Mouse (Mus musculus) neural tube, embryonic 12.5 days (tissue): ENCODE measurements around the gene Ccdc117. TPM values are rescaled to one million over a fixed set of nuclear protein-coding genes. Genes with fewer than 3 reads are reported as not detected.

ENCODE experiments used
- ATAC-seq: fragments of 200-750 bp; cut with Nextera tagmentation; 2 replicates; pipeline ENCODE4 v1.8.0; 2017; ENCODE audit warnings: low read depth, mild to moderate bottlenecking, moderate TSS enrichment, moderate library complexity; ENCODE audit not compliant: low FRiP score
- H3K27ac ChIP-seq: fragments of 300-500 bp; sonication (generic); 2 replicates; pipeline ENCODE4 v1.5.1; 2016
- H3K27me3 ChIP-seq: fragments of 300-500 bp; sonication (generic); replicated peaks from 2 replicates; pipeline ENCODE4 v1.6.1; 2016; ENCODE audit warnings: mild to moderate bottlenecking
- H3K36me3 ChIP-seq: fragments of 300-500 bp; sonication (generic); 2 replicates; pipeline ENCODE4 v1.6.1; 2016; ENCODE audit warnings: mild to moderate bottlenecking
- H3K4me1 ChIP-seq: fragments of 300-500 bp; sonication (generic); 2 replicates; pipeline ENCODE4 v1.6.1; 2016
- H3K4me2 ChIP-seq: fragments of 300-500 bp; sonication (generic); replicated peaks from 2 replicates; pipeline ENCODE4 v1.6.1; 2016; ENCODE audit warnings: mild to moderate bottlenecking
- H3K4me3 ChIP-seq: fragments of 300-500 bp; sonication (generic); 2 replicates; pipeline ENCODE4 v1.5.1; 2016
- H3K9ac ChIP-seq: fragments of 300-500 bp; sonication (generic); 2 replicates; pipeline ENCODE4 v1.6.1; 2016; ENCODE audit warnings: mild to moderate bottlenecking
- H3K9me3 ChIP-seq: fragments of 300-500 bp; sonication (generic); 2 replicates; pipeline ENCODE4 v1.6.1; 2016; ENCODE audit warnings: mild to moderate bottlenecking
- WGBS: fragments of 180-500 bp; shearing (Covaris S2); methylation state at CpG from one replicate; pipeline ENCODE4 v1.1.7; 2016; 5-methylcytosine and 5-hydroxymethylcytosine counted together
- polyA plus RNA-seq: library from polyadenylated mRNA; unstranded; fragments of >200 nt; fragmentation: Nextera tagmentation; extraction: Ambion mirVana; gene quantifications from 2 replicates; pipeline ENCODE4 v1.2.1, GENCODE M21; 2016

Gene Ccdc117
- 22.3 and 23.5 TPM in 2 replicates for polyA plus RNA-seq

DNA sequence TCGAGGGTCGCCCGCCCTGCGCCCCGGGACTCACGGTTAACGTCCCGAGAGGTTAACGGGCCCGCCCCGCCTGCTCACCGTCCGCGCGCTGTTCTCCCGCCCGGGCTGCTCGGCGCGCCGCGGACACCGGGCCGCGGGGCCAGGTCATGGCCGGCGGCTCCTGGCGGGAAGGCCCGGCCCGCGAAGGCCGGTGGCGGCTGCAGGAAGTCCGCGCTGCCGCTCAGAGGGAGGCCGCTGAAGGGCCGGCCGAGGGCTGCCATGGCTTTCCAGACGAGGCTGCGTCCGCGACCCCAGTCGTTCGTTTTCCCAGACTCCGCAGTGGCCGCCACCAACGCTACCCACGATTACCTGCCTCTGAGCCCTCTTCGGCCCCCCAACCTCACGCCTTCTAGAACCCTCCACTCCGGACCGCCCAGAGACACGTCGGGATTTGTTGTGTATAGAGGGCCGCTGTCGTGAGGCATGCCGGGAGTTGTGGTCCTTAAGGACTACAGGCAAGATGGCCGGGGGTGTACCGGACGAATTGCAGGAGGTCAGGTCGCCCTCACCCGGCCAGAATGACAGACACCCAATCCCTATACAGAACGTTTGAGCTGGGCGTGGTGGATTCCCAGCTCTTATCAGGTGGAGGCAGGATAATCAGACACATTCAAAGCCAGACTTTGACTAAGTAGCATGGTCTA, at the start of gene Ccdc117:
TSS of gene Ccdc117 (minus strand) at position 389 of the 683 bp plus-strand sequence.
- H3K4me2 ChIP-seq: peak within 1 kb of the TSS; percentile 82
- peak; percentile 99 for ATAC-seq
- H3K27ac ChIP-seq: peak within 1 kb of the TSS; percentile 72; the same call in 1 of the 2 replicates
- H3K9ac ChIP-seq: peak within 1 kb of the TSS; percentile 84
- peak within 1 kb of the TSS; percentile 91 for H3K4me3 ChIP-seq
- H3K36me3 ChIP-seq: 0 out of 2 replicates have a peak, but pooled peaks cover 5% of the 10 kb centered on the region
- peaks cover 12% of the 10 kb centered on the region for H3K4me1 ChIP-seq
- H3K27me3 ChIP-seq: no peaks in the 10 kb centered on the region
- no peaks in the 10 kb centered on the region for H3K9me3 ChIP-seq
- WGBS: under 1% methylated on average over 64 of the region's 65 CpGs

DNA sequence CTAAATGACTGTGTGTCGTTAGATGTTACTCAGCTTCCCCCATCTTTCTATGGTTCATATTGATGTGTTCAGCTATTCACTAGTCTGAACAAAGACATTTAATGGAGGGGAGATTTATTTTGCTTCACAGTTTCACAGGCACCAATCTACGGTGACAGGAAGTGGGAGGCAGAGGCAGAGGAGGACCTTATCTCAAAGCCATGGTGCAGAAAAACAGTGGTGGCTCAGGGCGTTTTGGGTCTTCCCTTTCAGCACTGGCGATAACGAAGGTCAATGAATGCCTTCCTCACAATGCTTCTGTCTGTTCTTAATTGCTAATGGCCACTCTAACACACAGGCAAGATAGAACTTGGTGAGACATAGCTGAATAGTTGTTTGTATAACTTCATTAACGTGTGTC, 33.1 kb upstream of the Ccdc117 start:
- Histone ChIP-seq H3K27ac (no peak overlapping the region), H3K4me1 (no peaks in the 10 kb centered on the region), H3K27me3 (no peaks in the 10 kb centered on the region), H3K36me3 (no peaks in the 10 kb centered on the region), H3K9ac (no peak overlapping the region), H3K4me2 (no peak overlapping the region), H3K9me3 (no peaks in the 10 kb centered on the region), H3K4me3 (no peak overlapping the region)
- WGBS: 79% methylated on average over 6 of the region's 6 CpGs
- ATAC-seq: no peak

DNA sequence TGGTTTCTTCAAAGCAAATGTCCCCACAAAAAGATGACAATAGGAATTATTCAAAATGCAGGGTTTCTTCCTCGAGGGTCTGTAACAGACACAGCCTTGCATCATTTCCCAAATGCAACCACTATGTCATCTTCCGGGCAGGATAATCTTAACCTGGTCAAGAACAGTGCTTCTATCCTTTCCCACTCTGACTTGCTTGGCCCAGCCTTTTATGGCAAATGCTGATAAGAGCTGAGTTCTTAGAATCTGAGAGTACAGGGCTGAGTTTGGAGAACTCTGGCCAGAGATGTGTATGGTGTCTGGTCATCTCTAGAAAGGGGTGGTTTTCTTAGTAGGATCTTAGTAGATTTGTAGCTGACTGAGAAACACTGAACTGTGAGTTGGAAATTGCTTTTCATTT, 31.8 kb upstream of the Ccdc117 start:
- Histone ChIP-seq H3K9me3 (no peaks in the 10 kb centered on the region), H3K4me3 (no peak overlapping the region), H3K4me2 (no peak overlapping the region), H3K4me1 (no peaks in the 10 kb centered on the region), H3K27ac (no peak overlapping the region), H3K36me3 (no peaks in the 10 kb centered on the region), H3K27me3 (no peaks in the 10 kb centered on the region), H3K9ac (no peak overlapping the region)
- no peak for ATAC-seq
- 86% methylated on average over 2 of the region's 2 CpGs for WGBS

DNA sequence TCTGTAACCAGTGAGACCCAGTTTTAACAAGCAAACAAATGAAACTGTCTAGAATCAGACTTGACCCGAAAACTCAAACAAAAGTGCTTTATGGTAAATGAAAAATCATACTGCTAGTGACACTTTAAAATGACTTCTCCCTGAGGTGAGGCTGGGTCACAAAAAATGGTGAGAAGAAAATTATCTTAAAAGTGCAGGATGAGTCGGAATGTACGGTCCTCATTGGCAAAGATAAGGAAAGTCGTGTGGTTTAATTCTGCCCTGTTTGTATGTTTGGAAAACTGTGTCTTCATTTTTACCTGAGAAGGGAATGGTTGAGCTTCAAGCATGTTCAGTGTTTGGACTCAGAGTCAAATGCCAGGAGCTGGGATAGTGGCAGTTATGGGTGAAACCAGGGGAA, 29.9 kb upstream of the Ccdc117 start:
- 92% methylated on average over 4 of the region's 4 CpGs for WGBS
- no peak for ATAC-seq

DNA sequence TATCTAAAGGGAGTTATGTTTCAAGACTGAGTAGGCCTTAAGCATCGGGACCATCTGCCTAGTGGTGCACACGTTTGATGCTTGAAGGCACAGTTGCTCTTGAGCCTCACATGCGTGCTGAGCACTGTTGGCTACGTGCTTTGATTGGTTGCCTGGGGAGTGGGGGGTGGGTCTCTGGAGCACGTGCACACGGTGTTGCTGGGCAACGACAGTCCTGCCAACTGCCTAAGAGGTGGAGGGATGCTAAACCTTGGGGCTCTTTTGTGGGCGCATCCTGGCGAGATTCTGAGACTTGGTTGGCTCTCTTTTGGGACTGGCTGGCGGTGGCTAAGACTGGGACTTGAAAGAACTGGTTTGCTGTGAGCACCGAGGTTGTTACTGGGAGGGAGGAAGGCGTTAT, 27.5 kb upstream of the Ccdc117 start, which contains the start of gene Ankrd36:
TSS of gene Ankrd36 (plus strand) at position 211 of the 400 bp plus-strand sequence.
- H3K36me3 ChIP-seq: no peaks in the 10 kb centered on the region
- H3K9ac ChIP-seq: no peak within 1 kb of the TSS
- H3K4me3 ChIP-seq: no peak within 1 kb of the TSS
- no peak for ATAC-seq
- WGBS: 77% methylated on average over 12 of the region's 12 CpGs
- H3K4me1 ChIP-seq: no peaks in the 10 kb centered on the region
- no peak within 1 kb of the TSS for H3K27ac ChIP-seq
- H3K9me3 ChIP-seq: no peaks in the 10 kb centered on the region
- H3K4me2 ChIP-seq: no peak within 1 kb of the TSS
- H3K27me3 ChIP-seq: no peaks in the 10 kb centered on the region

More for the DNA sequence above, 29.9 kb upstream of the Ccdc117 start:
- Histone ChIP-seq H3K36me3 (no peaks in the 10 kb centered on the region), H3K27ac (no peak overlapping the region), H3K9ac (no peak overlapping the region), H3K4me3 (no peak overlapping the region), H3K9me3 (no peaks in the 10 kb centered on the region), H3K27me3 (no peaks in the 10 kb centered on the region), H3K4me2 (no peak overlapping the region), H3K4me1 (no peaks in the 10 kb centered on the region)

DNA sequence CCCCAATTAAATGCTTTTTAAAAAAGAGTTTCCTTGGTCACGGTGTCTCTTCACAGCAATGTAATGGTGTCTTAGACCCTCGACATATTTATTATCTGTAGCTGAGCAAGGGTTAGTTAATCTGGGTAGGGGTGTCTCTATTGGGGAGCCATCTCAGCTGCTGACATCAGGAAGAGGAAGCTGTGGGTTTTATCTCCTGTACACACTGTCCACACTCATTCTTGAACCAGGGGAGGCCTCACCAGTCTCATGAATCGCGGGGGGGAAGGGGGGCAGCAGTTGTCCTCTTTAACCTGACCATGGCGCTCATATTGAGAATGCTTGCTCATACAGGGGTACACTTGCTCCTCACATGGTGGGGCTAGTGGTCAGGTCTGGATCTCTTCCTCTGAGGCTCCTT, 26.1 kb upstream of the Ccdc117 start:
- Histone ChIP-seq H3K4me3 (no peak overlapping the region), H3K27me3 (no peaks in the 10 kb centered on the region), H3K9ac (no peak overlapping the region), H3K4me1 (no peaks in the 10 kb centered on the region), H3K36me3 (no peaks in the 10 kb centered on the region), H3K27ac (no peak overlapping the region), H3K4me2 (no peak overlapping the region), H3K9me3 (no peaks in the 10 kb centered on the region)
- WGBS: 86% methylated on average over 5 of the region's 5 CpGs
- ATAC-seq: no peak

DNA sequence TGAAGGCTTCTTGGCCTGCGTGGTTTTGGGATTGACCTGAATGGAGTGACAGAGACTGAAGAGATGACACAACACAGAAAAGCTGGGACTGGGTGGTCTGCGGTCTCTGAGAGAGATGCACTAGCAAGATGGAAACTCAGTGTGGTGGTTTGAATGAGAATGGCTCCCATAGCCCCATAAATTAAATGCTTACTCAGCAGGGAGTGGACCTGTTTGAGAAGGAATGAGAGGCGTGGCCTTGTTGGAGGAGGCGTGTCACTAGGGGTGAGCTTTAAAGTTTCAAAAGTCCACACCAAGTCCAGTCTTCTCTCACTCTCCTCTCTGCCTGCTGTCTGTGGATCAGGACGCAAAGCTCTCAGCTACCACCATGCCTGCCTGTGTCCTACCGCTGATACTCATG, 25.7 kb upstream of the Ccdc117 start:
- H3K36me3 ChIP-seq: no peaks in the 10 kb centered on the region
- no peaks in the 10 kb centered on the region for H3K27me3 ChIP-seq
- 0 out of 2 replicates have a peak, but pooled peaks cover 4% of the 10 kb centered on the region for H3K4me1 ChIP-seq
- H3K4me3 ChIP-seq: no peak overlapping the region
- WGBS: 92% methylated on average over 6 of the region's 6 CpGs
- ATAC-seq: no peak
- H3K4me2 ChIP-seq: no peak overlapping the region
- no peak overlapping the region for H3K9ac ChIP-seq
- no peak overlapping the region for H3K27ac ChIP-seq
- no peaks in the 10 kb centered on the region for H3K9me3 ChIP-seq

DNA sequence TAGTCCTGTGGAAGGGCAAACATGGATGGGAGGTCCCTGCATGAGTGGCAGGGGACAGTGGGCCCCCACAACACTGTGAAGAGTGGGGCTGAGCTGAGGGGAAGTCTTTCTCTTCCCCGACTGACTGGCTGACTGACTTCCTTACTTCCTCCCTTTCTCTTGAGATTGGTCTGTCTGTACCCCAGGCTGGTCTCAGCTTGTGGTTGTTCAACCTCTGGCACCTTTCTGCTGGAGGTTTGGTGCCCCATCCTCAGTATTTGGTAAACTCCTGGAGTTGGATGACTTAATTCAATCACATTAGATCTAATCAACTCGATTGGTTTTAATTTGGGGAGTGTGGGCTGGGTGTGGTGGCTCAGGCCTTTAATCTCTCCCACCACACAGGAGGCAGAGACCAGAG, 24.5 kb upstream of the Ccdc117 start:
- Histone ChIP-seq H3K4me3 (no peak overlapping the region), H3K27ac (no peak overlapping the region), H3K4me1 (0 out of 2 replicates have a peak, but pooled peaks cover 4% of the 10 kb centered on the region), H3K4me2 (no peak overlapping the region), H3K27me3 (no peaks in the 10 kb centered on the region), H3K9ac (no peak overlapping the region), H3K9me3 (no peaks in the 10 kb centered on the region), H3K36me3 (no peaks in the 10 kb centered on the region)
- ATAC-seq: no peak
- WGBS: 77% methylated on average over 2 of the region's 2 CpGs

DNA sequence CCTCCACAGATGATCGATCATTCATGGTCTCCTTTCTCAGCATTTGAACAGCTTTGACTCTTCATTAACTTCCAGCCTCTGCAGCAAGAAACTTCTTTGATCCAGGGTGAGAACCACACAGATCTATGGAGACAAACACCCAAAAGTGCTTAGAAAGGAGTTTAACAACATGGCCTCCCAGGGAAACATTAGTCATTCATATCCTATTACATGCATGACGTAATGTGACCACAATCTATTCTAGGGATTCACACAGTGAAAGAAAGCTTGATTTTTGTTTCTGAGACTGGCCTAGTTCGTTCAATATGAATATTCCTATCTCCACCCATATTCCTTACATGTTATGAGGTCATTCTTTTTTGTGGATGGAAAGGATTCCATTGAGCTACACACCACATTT, 23.6 kb upstream of the Ccdc117 start:
- WGBS: 88% methylated on average over 3 of the region's 3 CpGs
- Histone ChIP-seq H3K4me3 (no peak overlapping the region), H3K36me3 (no peaks in the 10 kb centered on the region), H3K4me1 (0 out of 2 replicates have a peak, but pooled peaks cover 4% of the 10 kb centered on the region), H3K4me2 (no peak overlapping the region), H3K27me3 (no peaks in the 10 kb centered on the region), H3K9me3 (no peaks in the 10 kb centered on the region), H3K9ac (no peak overlapping the region), H3K27ac (no peak overlapping the region)
- no peak for ATAC-seq

DNA sequence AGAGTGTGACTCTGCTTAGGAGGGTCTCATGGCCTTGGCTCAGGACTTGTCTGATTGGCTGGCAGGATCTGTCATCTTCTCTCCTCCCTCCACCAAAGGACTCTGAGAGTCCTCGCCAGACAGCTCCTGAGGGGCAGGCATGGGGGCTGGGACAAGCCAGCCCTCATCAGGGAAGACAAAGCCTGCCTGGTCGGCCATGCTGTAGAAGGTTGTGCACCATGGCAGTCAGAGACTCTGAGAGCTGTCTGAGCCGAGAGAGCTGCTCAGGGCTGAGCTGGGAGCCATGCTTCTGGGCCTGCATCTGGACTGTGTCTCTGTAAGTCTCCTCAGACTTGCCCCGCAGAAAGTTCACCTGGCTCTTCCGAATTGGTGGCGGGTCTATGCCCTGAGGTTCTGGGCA, 21.9 kb upstream of the Ccdc117 start:
- no peaks in the 10 kb centered on the region for H3K9me3 ChIP-seq
- H3K27ac ChIP-seq: no peak overlapping the region
- H3K36me3 ChIP-seq: no peaks in the 10 kb centered on the region
- 0 out of 2 replicates have a peak, but pooled peaks cover 4% of the 10 kb centered on the region for H3K4me1 ChIP-seq
- H3K4me3 ChIP-seq: no peak overlapping the region
- ATAC-seq: no peak
- WGBS: 74% methylated on average over 6 of the region's 6 CpGs
- no peak overlapping the region for H3K9ac ChIP-seq
- H3K27me3 ChIP-seq: no peaks in the 10 kb centered on the region
- no peak overlapping the region for H3K4me2 ChIP-seq

DNA sequence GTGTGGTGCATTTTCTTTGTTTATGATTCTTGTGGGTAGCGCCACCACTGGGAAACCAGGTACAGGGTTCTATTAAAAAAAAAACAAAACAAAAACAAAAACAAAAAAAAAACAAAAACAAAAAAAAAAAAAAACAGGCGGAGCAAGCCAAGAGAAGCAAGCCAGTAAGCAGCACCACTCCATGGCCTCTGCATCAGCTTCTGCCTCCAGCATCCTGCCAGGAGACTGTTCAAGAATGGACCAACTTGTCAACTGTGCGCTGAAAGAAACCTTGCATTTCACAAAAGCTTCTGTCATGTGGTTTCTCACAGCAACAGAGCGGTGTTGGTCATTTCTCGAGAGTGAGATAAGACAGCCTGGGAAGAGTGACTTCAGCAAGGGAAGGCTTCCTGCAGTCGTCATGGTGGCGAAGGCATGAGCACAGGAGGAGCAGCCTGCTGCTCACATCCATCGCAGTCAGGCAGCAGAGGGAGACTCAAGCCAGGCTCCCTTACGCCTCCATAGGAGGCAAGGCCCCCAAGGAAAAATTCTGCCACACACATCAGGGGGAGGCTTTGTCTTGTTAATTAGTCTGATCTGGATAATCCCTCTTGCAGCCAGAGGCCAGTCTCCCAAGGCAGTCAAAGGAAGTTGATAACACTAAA, 20.8 kb upstream of the Ccdc117 start:
- H3K4me2 ChIP-seq: no peak overlapping the region
- H3K9me3 ChIP-seq: no peaks in the 10 kb centered on the region
- no peak overlapping the region for H3K27ac ChIP-seq
- no peak overlapping the region for H3K4me3 ChIP-seq
- no peaks in the 10 kb centered on the region for H3K27me3 ChIP-seq
- 0 out of 2 replicates have a peak, but pooled peaks cover 4% of the 10 kb centered on the region for H3K4me1 ChIP-seq
- no peak for ATAC-seq
- WGBS: 43% methylated on average over 9 of the region's 9 CpGs
- no peaks in the 10 kb centered on the region for H3K36me3 ChIP-seq
- H3K9ac ChIP-seq: no peak overlapping the region

DNA sequence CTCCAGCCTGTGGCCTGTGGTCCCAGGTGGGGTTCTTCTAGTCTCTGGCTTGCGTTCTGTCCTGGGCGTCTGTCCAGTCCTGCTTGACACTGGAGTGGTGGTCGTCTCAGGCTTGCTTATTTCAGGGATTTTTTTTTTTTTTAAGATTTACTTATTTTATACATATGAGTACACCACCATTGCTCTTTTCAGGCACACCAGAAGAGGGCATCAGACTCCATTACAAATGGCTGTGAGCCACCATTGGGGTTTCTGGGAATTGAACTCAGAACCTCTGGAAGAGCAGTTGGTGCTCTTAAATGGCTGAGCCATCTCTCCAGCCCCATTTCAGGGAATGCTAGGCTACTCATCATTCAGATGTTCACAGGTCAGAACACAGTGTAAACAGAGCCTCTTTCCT, 18.3 kb upstream of the Ccdc117 start:
- ATAC-seq: no peak
- no peaks in the 10 kb centered on the region for H3K27me3 ChIP-seq
- H3K9ac ChIP-seq: no peak overlapping the region
- H3K4me1 ChIP-seq: 0 out of 2 replicates have a peak, but pooled peaks cover 4% of the 10 kb centered on the region
- H3K4me2 ChIP-seq: no peak overlapping the region
- H3K4me3 ChIP-seq: no peak overlapping the region
- no peaks in the 10 kb centered on the region for H3K9me3 ChIP-seq
- no peaks in the 10 kb centered on the region for H3K36me3 ChIP-seq
- no peak overlapping the region for H3K27ac ChIP-seq
- 84% methylated on average over 3 of the region's 3 CpGs for WGBS
